Mouse (Mus musculus): ENCODE results near the gene Olfr90. TPM values are rescaled to one million over a fixed set of nuclear protein-coding genes. Genes with fewer than 3 reads are reported as not detected.

Olfr90 gene
- polyA plus RNA-seq, 1 experiment: not detected

GRCm38 (mm10) chr17:37044651-37045244 lies 43.6 kb downstream of the Olfr90 start:
- H3K4me3 ChIP-seq (ENCODE audit: insufficient read depth, low read depth, low read length): no peak overlapping the region

GRCm38 (mm10) chr17:37039127-37039894 lies 49.0 kb downstream of the Olfr90 start:
- H3K27me3 ChIP-seq (replicated peaks; ENCODE audit: control insufficient read depth, insufficient read depth, low read length): no peaks in the 10 kb centered on the region
- DNase-seq: no peak
- 80% methylated on average over 2 of the region's 2 CpGs for WGBS
- H3K36me3 ChIP-seq (ENCODE audit: control insufficient read depth, insufficient read depth, low read length): no peaks in the 10 kb centered on the region
- TF ChIP-seq POLR2A (IDR thresholded peaks at IDR 0.05; ENCODE audit: low read depth, low read length): no peak
- TF ChIP-seq CTCF (conservative IDR thresholded peaks at IDR 0.05; ENCODE audit: insufficient read depth, insufficient read length, low read depth, low read length): no peak
- H3K4me3 ChIP-seq (ENCODE audit: insufficient read depth, low read depth, low read length): no peak overlapping the region
- no peaks in the 10 kb centered on the region for H3K4me1 ChIP-seq (ENCODE audit: control insufficient read depth, insufficient read depth, low read length)
- H3K27ac ChIP-seq (ENCODE audit: insufficient read depth, low read depth, low read length): no peak overlapping the region

More at GRCm38 (mm10) chr17:37044651-37045244, 43.6 kb downstream of the Olfr90 start:
- Histone ChIP-seq H3K27ac (ENCODE audit: insufficient read depth, low read depth, low read length) (no peak overlapping the region), H3K4me1 (ENCODE audit: control insufficient read depth, insufficient read depth, low read length) (no peaks in the 10 kb centered on the region), H3K36me3 (ENCODE audit: control insufficient read depth, insufficient read depth, low read length) (no peaks in the 10 kb centered on the region), H3K27me3 (replicated peaks; ENCODE audit: control insufficient read depth, insufficient read depth, low read length) (no peaks in the 10 kb centered on the region)
- no peak for DNase-seq
- WGBS: 67% methylated on average over 7 of the region's 7 CpGs
- TF ChIP-seq POLR2A (IDR thresholded peaks at IDR 0.05; ENCODE audit: low read depth, low read length): no peak
- TF ChIP-seq CTCF (conservative IDR thresholded peaks at IDR 0.05; ENCODE audit: insufficient read depth, insufficient read length, low read depth, low read length): no peak

Other genes starting within 250 kb of the Olfr90 start
- 0.22 and 0.38 TPM in 2 replicates for gene Trim15, start 221.3 kb downstream of the Olfr90 start, polyA plus RNA-seq (2012; rRNA removed)
- gene Trim10, start 218.9 kb downstream of the Olfr90 start, polyA plus RNA-seq (2012; rRNA removed): 0.11 TPM in 1 of 2 replicates, not detected in the other
- 0.13 TPM in 1 of 2 replicates, not detected in the other for gene Trim40, start 198.4 kb downstream of the Olfr90 start, polyA plus RNA-seq (2012; rRNA removed)
- not detected in 2 replicates for gene Trim31, start 190.4 kb downstream of the Olfr90 start, polyA plus RNA-seq (2012; rRNA removed)
- 0.36 and 0.69 TPM in 2 replicates for gene Rnf39, start 145.6 kb downstream of the Olfr90 start, polyA plus RNA-seq (2012; rRNA removed)
- gene Ppp1r11, start 136.8 kb downstream of the Olfr90 start, polyA plus RNA-seq (2012; rRNA removed): 54.9 and 73.8 TPM in 2 replicates
- gene Znrd1, start 129.9 kb downstream of the Olfr90 start, polyA plus RNA-seq (2012; rRNA removed): 26.5 and 33.7 TPM in 2 replicates
- 3.1 and 4.2 TPM in 2 replicates for gene Znrd1as, start 129.9 kb downstream of the Olfr90 start, polyA plus RNA-seq (2012; rRNA removed)
- gene 2410137M14Rik, start 107.3 kb downstream of the Olfr90 start, polyA plus RNA-seq (2012; rRNA removed): 0.25 TPM in 1 of 2 replicates, not detected in the other
- gene H2-M5, start 99.0 kb downstream of the Olfr90 start, polyA plus RNA-seq (2012; rRNA removed): 0.03 and 0.08 TPM in 2 replicates
- 2.0 and 3.0 TPM in 2 replicates for gene Zfp57, start 87.3 kb downstream of the Olfr90 start, polyA plus RNA-seq (2012; rRNA removed)
- gene Mog, start 65.1 kb downstream of the Olfr90 start, polyA plus RNA-seq (2012; rRNA removed): not detected in 2 replicates
- gene Gabbr1, start 42.5 kb downstream of the Olfr90 start, polyA plus RNA-seq (2012; rRNA removed): 21.0 TPM in 2 replicates
- gene Olfr91, start 9.8 kb upstream of the Olfr90 start, polyA plus RNA-seq (2012; rRNA removed): not detected in 2 replicates
- not detected in 2 replicates for gene Olfr92, start 31.6 kb upstream of the Olfr90 start, polyA plus RNA-seq (2012; rRNA removed)
- gene Olfr93, start 73.0 kb upstream of the Olfr90 start, polyA plus RNA-seq (2012; rRNA removed): not detected in 2 replicates
- 0.20 and 1.6 TPM in 2 replicates for gene Ubd, start 105.4 kb upstream of the Olfr90 start, polyA plus RNA-seq (2012; rRNA removed)
- not detected in 2 replicates for gene Olfr94, start 112.5 kb upstream of the Olfr90 start, polyA plus RNA-seq (2012; rRNA removed)
- not detected in 2 replicates for gene Olfr95, start 124.6 kb upstream of the Olfr90 start, polyA plus RNA-seq (2012; rRNA removed)
- not detected in 2 replicates for gene Olfr96, start 131.6 kb upstream of the Olfr90 start, polyA plus RNA-seq (2012; rRNA removed)
- not detected in 2 replicates for gene Olfr97, start 148.8 kb upstream of the Olfr90 start, polyA plus RNA-seq (2012; rRNA removed)
- gene Olfr98, start 175.2 kb upstream of the Olfr90 start, polyA plus RNA-seq (2012; rRNA removed): not detected in 2 replicates
- 4.0 and 6.0 TPM in 2 replicates for gene H2-M3, start 181.7 kb upstream of the Olfr90 start, polyA plus RNA-seq (2012; rRNA removed)
- not detected in 2 replicates for gene Olfr99, start 195.0 kb upstream of the Olfr90 start, polyA plus RNA-seq (2012; rRNA removed)
- gene Olfr101, start 215.8 kb upstream of the Olfr90 start, polyA plus RNA-seq (2012; rRNA removed): not detected in 2 replicates
- gene Olfr102, start 228.6 kb upstream of the Olfr90 start, polyA plus RNA-seq (2012; rRNA removed): not detected in 2 replicates